Mouse (Mus musculus): ENCODE measurements around the gene Spryd3.

- TF ChIP-seq TAL1 (IDR thresholded peaks at IDR 0.05; ENCODE audit: low read length) = no peak
- TF ChIP-seq GATA1 (IDR thresholded peaks at IDR 0.05; ENCODE audit: low read length) = no peak
Measured at GRCm38 (mm10) chr15:102169064-102169463, 33.0 kb upstream of the Spryd3 start.
